Mouse (Mus musculus) midbrain, postnatal 0 days (tissue): Measurements from ENCODE around the gene Fbxl16. TPM values are rescaled to one million over a fixed set of nuclear protein-coding genes. Genes with fewer than 3 reads are reported as not detected.
A peak's percentile ranks its signal among the peaks of the same experiment; 100 is the strongest.
"Not testable (repeated sequence)": the region's sequence is repeated elsewhere in the genome, so short reads cannot be mapped to it uniquely, and the experiment has no call there.

Experiments used
- ATAC-seq: fragments of 200-750 bp; cut with Nextera tagmentation; 2 replicates; pipeline ENCODE4 v1.8.0; 2017; ENCODE audit warnings: moderate number of reproducible peaks, mild to moderate bottlenecking, moderate TSS enrichment, moderate library complexity; ENCODE audit not compliant: low FRiP score
- DNase-seq: peaks from one replicate; pipeline ENCODE4 v3.0.0-alpha.2; 2015; ENCODE audit warnings: low spot score
- H3K27ac ChIP-seq: fragments of 300-500 bp; sonication (generic); 2 replicates; pipeline ENCODE4 v1.5.1; 2014; ENCODE audit warnings: low read depth, mild to moderate bottlenecking, low read length, mixed read lengths
- H3K27me3 ChIP-seq: fragments of 300-500 bp; sonication (generic); 2 replicates; pipeline ENCODE4 v1.6.1; 2014; ENCODE audit warnings: low read length, control low read depth, mixed read lengths; ENCODE audit not compliant: insufficient read depth
- H3K36me3 ChIP-seq: fragments of 300-500 bp; sonication (generic); 2 replicates; pipeline ENCODE4 v1.6.1; 2014; ENCODE audit warnings: low read length, control low read depth, mixed read lengths; ENCODE audit not compliant: insufficient read depth
- H3K4me1 ChIP-seq: fragments of 300-500 bp; sonication (generic); 2 replicates; pipeline ENCODE4 v1.6.1; 2014; ENCODE audit warnings: mild to moderate bottlenecking, control low read depth, antibody characterized with exemption, low read length, mixed read lengths; ENCODE audit not compliant: insufficient read depth
- H3K4me2 ChIP-seq: fragments of 300-500 bp; sonication (generic); 2 replicates; pipeline ENCODE4 v1.6.1; 2014; ENCODE audit warnings: low read depth, mild to moderate bottlenecking, low read length, mixed read lengths; ENCODE audit not compliant: poor library complexity, severe bottlenecking
- H3K4me3 ChIP-seq: fragments of 300-500 bp; sonication (generic); 2 replicates; pipeline ENCODE4 v1.5.1; 2014; ENCODE audit warnings: low read depth, mild to moderate bottlenecking, low read length, moderate library complexity
- H3K9ac ChIP-seq: fragments of 300-500 bp; sonication (generic); replicated peaks from 2 replicates; pipeline ENCODE4 v1.6.1; 2014; ENCODE audit warnings: mild to moderate bottlenecking, low read length, moderate library complexity, mixed read lengths; ENCODE audit not compliant: poor library complexity, severe bottlenecking
- H3K9me3 ChIP-seq: fragments of 300-500 bp; sonication (generic); 2 replicates; pipeline ENCODE4 v1.6.1; 2016; ENCODE audit warnings: low read length, control low read depth
- CTCF ChIP-seq: IDR thresholded peaks from 2 replicates; pipeline ENCODE4 v1.5.1; 2016; ENCODE audit warnings: antibody characterized with exemption, mild to moderate bottlenecking
- WGBS: fragments of 180-500 bp; shearing (Covaris S2); extraction: QIAGEN DNeasy Blood & Tissue Kit; methylation state at CpG from one replicate; pipeline ENCODE4 v1.1.7; 2014; 5-methylcytosine and 5-hydroxymethylcytosine counted together
- polyA plus RNA-seq: library from polyadenylated mRNA; unstranded; fragments of >200 nt; fragmentation: Nextera tagmentation; extraction: Ambion mirVana; gene quantifications from 2 replicates; pipeline ENCODE4 v1.2.1, GENCODE M21; 2015
- total RNA-seq: library from RNA; depleted of rRNA; stranded (reverse); fragments of >200 nt; gene quantifications from 2 replicates; pipeline ENCODE4 v1.2.3, GENCODE M21; 2014

Gene Fbxl16
- total and polyA plus RNA-seq, 2 experiments from 2014 or later = 51.7 to 154 TPM

DNA sequence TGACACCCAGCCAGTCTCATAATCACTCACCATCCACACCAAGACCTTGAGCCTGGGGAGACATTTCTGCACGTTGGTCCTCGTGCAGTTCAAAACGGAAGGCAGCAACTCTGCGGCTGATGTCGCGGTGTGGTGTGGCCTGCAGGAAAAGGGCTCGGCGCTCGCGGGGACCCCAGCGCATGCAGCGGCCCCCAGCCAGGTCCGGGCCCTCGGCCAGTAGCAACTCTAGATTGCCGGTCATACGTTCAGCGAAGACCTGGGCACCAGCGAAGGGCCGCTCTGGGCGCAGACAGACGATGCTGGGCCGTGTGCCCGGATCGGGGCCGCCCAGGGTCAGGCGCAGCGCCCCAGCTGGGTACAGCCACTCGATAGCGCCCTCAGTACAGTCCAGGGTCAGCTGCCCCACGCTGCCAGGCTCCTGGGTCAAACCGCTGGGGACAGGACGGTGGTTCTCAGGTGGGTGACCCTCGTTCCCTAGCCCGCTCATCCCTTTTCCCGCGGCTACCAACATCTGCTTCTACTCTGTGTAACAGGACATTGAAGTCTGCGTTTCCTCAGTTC, 12.6 kb upstream of the Fbxl16 start:
- 0 out of 2 replicates have a peak overlapping the region, but pooled peaks have one; percentile 29 for H3K9ac ChIP-seq
- peak overlapping the region; percentile 79 for H3K4me2 ChIP-seq
- no peaks in the 10 kb centered on the region for H3K36me3 ChIP-seq
- ATAC-seq = no peak
- H3K4me3 ChIP-seq = peak overlapping the region; percentile 51
- H3K27me3 ChIP-seq = peaks cover 11% of the 10 kb centered on the region; the same call in 1 of the 2 replicates
- peak overlapping the region; percentile 32; the same call in 1 of the 2 replicates for H3K27ac ChIP-seq
- TF ChIP-seq CTCF = no peak
- peaks cover 10% of the 10 kb centered on the region; the same call in 1 of the 2 replicates for H3K4me1 ChIP-seq
- no peak for DNase-seq
- WGBS = 3% methylated on average over 37 of the region's 37 CpGs
- H3K9me3 ChIP-seq = no peaks in the 10 kb centered on the region

- H3K9me3 ChIP-seq = no peaks in the 10 kb centered on the region
- no peaks in the 10 kb centered on the region for H3K36me3 ChIP-seq
- WGBS = 0% methylated on average over 27 of the region's 35 CpGs
- peak within 1 kb of the TSS; percentile 79 for H3K4me2 ChIP-seq
- no peak for TF ChIP-seq CTCF
- ATAC-seq = no peak
- peaks cover 11% of the 10 kb centered on the region; the same call in 1 of the 2 replicates for H3K27me3 ChIP-seq
- H3K4me3 ChIP-seq = peak within 1 kb of the TSS; percentile 51
- 0 out of 2 replicates have a peak within 1 kb of the TSS, but pooled peaks have one; percentile 36 for H3K9ac ChIP-seq
- H3K4me1 ChIP-seq = peaks cover 10% of the 10 kb centered on the region; the same call in 1 of the 2 replicates
- DNase-seq = peak; percentile 78
- H3K27ac ChIP-seq = peak within 1 kb of the TSS; percentile 32; the same call in 1 of the 2 replicates
Measured at GRCm38 (mm10) chr17:25796951-25797369, 11.9 kb upstream of the Fbxl16 start, which contains the start of gene Metrn. Gene Metrn, minus strand, starts transcription at chr17:25797136.

- peaks cover 11% of the 10 kb centered on the region; the same call in 1 of the 2 replicates for H3K27me3 ChIP-seq
- H3K4me3 ChIP-seq = no peak overlapping the region
- DNase-seq (peak; percentile 84), ATAC-seq (no peak)
- TF ChIP-seq CTCF = peak; percentile 89
- H3K4me2 ChIP-seq = no peak overlapping the region
- no peaks in the 10 kb centered on the region for H3K9me3 ChIP-seq
- no peak overlapping the region for H3K9ac ChIP-seq
- no peak overlapping the region for H3K27ac ChIP-seq
- H3K4me1 ChIP-seq = peaks cover 14% of the 10 kb centered on the region; the same call in 1 of the 2 replicates
- no peaks in the 10 kb centered on the region for H3K36me3 ChIP-seq
- 5% methylated on average over 6 of the region's 6 CpGs for WGBS
Measured at GRCm38 (mm10) chr17:25801029-25801428, 7.9 kb upstream of the Fbxl16 start.

GRCm38 (mm10) chr17:25802825-25803517, 5.9 kb upstream of the Fbxl16 start:
- Histone ChIP-seq H3K9ac (peak overlapping the region; percentile 50), H3K4me1 (peaks cover 14% of the 10 kb centered on the region; the same call in 1 of the 2 replicates), H3K27me3 (no peaks in the 10 kb centered on the region), H3K9me3 (no peaks in the 10 kb centered on the region), H3K4me3 (no peak overlapping the region), H3K36me3 (no peaks in the 10 kb centered on the region), H3K4me2 (peak overlapping the region; percentile 40), H3K27ac (peak overlapping the region; percentile 87)
- WGBS = 3% methylated on average over 10 of the region's 10 CpGs
- no peak for TF ChIP-seq CTCF
- DNase-seq = peak; percentile 94
- peak; percentile 91 for ATAC-seq

- Histone ChIP-seq H3K4me3 (no peak overlapping the region), H3K36me3 (no peaks in the 10 kb centered on the region), H3K27ac (no peak overlapping the region), H3K9ac (no peak overlapping the region), H3K27me3 (no peaks in the 10 kb centered on the region), H3K4me1 (peaks cover 27% of the 10 kb centered on the region; the same call in 1 of the 2 replicates), H3K9me3 (no peaks in the 10 kb centered on the region), H3K4me2 (no peak overlapping the region)
- TF ChIP-seq CTCF = no peak
- 93% methylated on average over 4 of the region's 4 CpGs for WGBS
- no peak for DNase-seq
- no peak for ATAC-seq
Measured at GRCm38 (mm10) chr17:25806507-25806906, 2.4 kb upstream of the Fbxl16 start.

GRCm38 (mm10) chr17:25807452-25807851, 1.4 kb upstream of the Fbxl16 start:
- DNase-seq, H3K9me3 ChIP-seq, H3K4me3 ChIP-seq, H3K27me3 ChIP-seq, H3K27ac ChIP-seq, H3K9ac ChIP-seq, H3K36me3 ChIP-seq, ATAC-seq, H3K4me2 ChIP-seq: not testable (repeated sequence)
- WGBS = 40% methylated on average over 2 of the region's 2 CpGs
- TF ChIP-seq CTCF = peak; percentile 56
- H3K4me1 ChIP-seq = peaks cover 23% of the 10 kb centered on the region; the same call in 1 of the 2 replicates
